Mouse (Mus musculus) testis, adult 2 months (tissue): ENCODE data around the gene Rpl27a.

Source experiments
- CTCF ChIP-seq: fragments of 200-500 bp; IDR thresholded peaks from 2 replicates; pipeline ENCODE4 v1.5.1; 2012; ENCODE audit warnings: low read depth, mild to moderate bottlenecking, inconsistent platforms, low read length, moderate library complexity; ENCODE audit not compliant: control insufficient read depth, insufficient read depth, insufficient replicate concordance
- POLR2A ChIP-seq: fragments of 200-500 bp; IDR thresholded peaks from 2 replicates; pipeline ENCODE4 v1.6.1; 2012; ENCODE audit warnings: low read depth, mild to moderate bottlenecking, inconsistent platforms, low read length, moderate library complexity; ENCODE audit not compliant: control insufficient read depth

GRCm38 (mm10) chr7:109561466-109562153, 42.7 kb downstream of the Rpl27a start:
- TF ChIP-seq CTCF = no peak
- TF ChIP-seq POLR2A = no peak
